Mouse (Mus musculus) midbrain, embryonic 14.5 days (tissue): ENCODE results near the gene Lhb. TPM values are rescaled to one million over a fixed set of nuclear protein-coding genes. Genes with fewer than 3 reads are reported as not detected.

Experiments
- ATAC-seq: fragments of 200-750 bp; cut with Nextera tagmentation; 2 replicates; pipeline ENCODE4 v1.8.0; 2017; ENCODE audit warnings: moderate number of reproducible peaks, moderate library complexity; ENCODE audit not compliant: low FRiP score, low TSS enrichment
- DNase-seq: peaks from one replicate; pipeline ENCODE4 v3.0.0-alpha.2; 2015
- H3K27ac ChIP-seq: fragments of 300-500 bp; sonication (generic); replicated peaks from 2 replicates; pipeline ENCODE4 v1.5.1; 2014; ENCODE audit warnings: mild to moderate bottlenecking, low read depth, low read length, moderate library complexity
- H3K27me3 ChIP-seq: fragments of 300-500 bp; sonication (generic); 2 replicates; pipeline ENCODE4 v1.6.1; 2014; ENCODE audit warnings: low read length, control low read depth, mixed read lengths; ENCODE audit not compliant: control insufficient read depth, insufficient read depth
- H3K36me3 ChIP-seq: fragments of 300-500 bp; sonication (generic); 2 replicates; pipeline ENCODE4 v1.6.1; 2014; ENCODE audit warnings: low read length, control low read depth; ENCODE audit not compliant: control insufficient read depth, insufficient read depth
- H3K4me1 ChIP-seq: fragments of 300-500 bp; sonication (generic); 2 replicates; pipeline ENCODE4 v1.6.1; 2014; ENCODE audit warnings: mild to moderate bottlenecking, antibody characterized with exemption, low read length, control low read depth; ENCODE audit not compliant: control insufficient read depth, insufficient read depth
- H3K4me2 ChIP-seq: fragments of 300-500 bp; sonication (generic); 2 replicates; pipeline ENCODE4 v1.6.1; 2014; ENCODE audit warnings: mild to moderate bottlenecking, low read length, moderate library complexity
- H3K4me3 ChIP-seq: fragments of 300-500 bp; sonication (generic); replicated peaks from 2 replicates; pipeline ENCODE4 v1.5.1; 2014; ENCODE audit warnings: low read depth, low read length
- H3K9ac ChIP-seq: fragments of 300-500 bp; sonication (generic); replicated peaks from 2 replicates; pipeline ENCODE4 v1.6.1; 2014; ENCODE audit warnings: mild to moderate bottlenecking, low read length, moderate library complexity
- H3K9me3 ChIP-seq: fragments of 300-500 bp; sonication (generic); 2 replicates; pipeline ENCODE4 v1.6.1; 2016; ENCODE audit warnings: low read length, control low read depth, mixed read lengths; ENCODE audit not compliant: control insufficient read depth
- WGBS: fragments of 180-500 bp; shearing (Covaris S2); extraction: QIAGEN DNeasy Blood & Tissue Kit; methylation state at CpG from one replicate; pipeline ENCODE4 v1.1.7; 2014; 5-methylcytosine and 5-hydroxymethylcytosine counted together
- polyA plus RNA-seq: library from polyadenylated mRNA; unstranded; fragments of >200 nt; fragmentation: Nextera tagmentation; extraction: Ambion mirVana; gene quantifications from 2 replicates; pipeline ENCODE4 v1.2.1, GENCODE M21; 2014

Lhb gene
- polyA plus RNA-seq, 1 experiment from 2014 or later: 0.34 TPM

DNA sequence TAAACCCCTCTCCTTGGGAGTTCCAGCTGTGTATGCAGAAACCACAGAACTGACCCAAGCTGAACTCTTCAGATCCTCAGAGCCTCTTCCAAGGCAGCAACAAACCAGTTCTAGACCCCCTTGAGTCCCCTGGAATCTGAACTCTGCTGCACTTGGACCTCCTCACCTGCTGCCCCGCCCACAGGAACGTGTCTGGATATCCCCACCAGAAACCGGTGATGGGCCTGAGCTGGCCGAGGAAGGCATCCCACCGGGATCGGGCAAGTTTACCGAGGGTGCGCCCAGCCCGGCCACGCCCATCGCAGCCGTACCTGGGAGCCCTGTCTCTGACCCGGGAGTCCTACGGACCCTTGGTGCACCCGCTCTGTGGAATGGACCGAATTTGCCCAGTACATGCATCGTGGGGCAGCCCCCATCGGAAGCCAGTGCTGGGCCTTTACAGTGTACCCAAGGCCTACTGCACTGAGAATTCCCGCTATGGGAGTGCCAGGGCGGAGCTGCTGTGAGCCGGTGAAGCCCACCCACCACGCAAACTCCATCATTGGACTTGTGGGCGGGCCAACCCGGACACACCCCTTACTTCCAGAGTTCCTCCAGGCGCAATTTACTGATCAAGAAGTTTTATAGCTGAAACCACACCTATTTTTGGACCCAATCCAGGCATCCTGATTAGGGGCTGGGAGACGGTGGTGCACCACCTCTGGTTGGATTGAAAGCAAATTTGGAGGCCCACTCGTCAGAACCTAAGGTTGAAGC is 583 bp upstream of the Lhb start:
- Histone ChIP-seq H3K9me3 (no peaks in the 10 kb centered on the region), H3K36me3 (peaks cover 45% of the 10 kb centered on the region), H3K9ac (no peak overlapping the region), H3K27me3 (peaks cover 51% of the 10 kb centered on the region), H3K27ac (no peak overlapping the region), H3K4me3 (no peak overlapping the region), H3K4me1 (no peaks in the 10 kb centered on the region), H3K4me2 (no peak overlapping the region)
- 16% methylated on average over 27 of the region's 27 CpGs for WGBS
- no peak for DNase-seq
- no peak for ATAC-seq

GRCm38 (mm10) chr7:45421194-45421593 is 574 bp downstream of the Lhb start:
- Histone ChIP-seq H3K4me3 (no peak overlapping the region), H3K36me3 (peaks cover 55% of the 10 kb centered on the region), H3K27ac (no peak overlapping the region), H3K4me1 (no peaks in the 10 kb centered on the region), H3K9ac (no peak overlapping the region), H3K4me2 (no peak overlapping the region), H3K27me3 (peaks cover 39% of the 10 kb centered on the region), H3K9me3 (no peaks in the 10 kb centered on the region)
- 90% methylated on average over 14 of the region's 14 CpGs for WGBS
- ATAC-seq: no peak
- no peak for DNase-seq

GRCm38 (mm10) chr7:45426556-45426955 is 5.9 kb downstream of the Lhb start:
- Histone ChIP-seq H3K27ac (no peak overlapping the region), H3K9me3 (no peaks in the 10 kb centered on the region), H3K4me1 (no peaks in the 10 kb centered on the region), H3K27me3 (no peaks in the 10 kb centered on the region), H3K4me3 (no peak overlapping the region), H3K36me3 (peaks cover 92% of the 10 kb centered on the region), H3K4me2 (no peak overlapping the region), H3K9ac (no peak overlapping the region)
- WGBS: 94% methylated on average over 8 of the region's 8 CpGs
- no peak for DNase-seq
- no peak for ATAC-seq

- Histone ChIP-seq H3K4me1 (peaks cover 30% of the 10 kb centered on the region), H3K9me3 (no peaks in the 10 kb centered on the region), H3K36me3 (peaks cover 32% of the 10 kb centered on the region), H3K27ac (peak overlapping the region; percentile 92), H3K4me3 (peak overlapping the region; percentile 70), H3K27me3 (no peaks in the 10 kb centered on the region), H3K4me2 (peak overlapping the region; percentile 64), H3K9ac (peak overlapping the region; percentile 58)
- ATAC-seq (no peak), DNase-seq (no peak)
- WGBS: 2% methylated on average over 7 of the region's 7 CpGs
These were observed 13.2 kb downstream of the Lhb start for GRCm38 (mm10) chr7:45433835-45434202.

DNA sequence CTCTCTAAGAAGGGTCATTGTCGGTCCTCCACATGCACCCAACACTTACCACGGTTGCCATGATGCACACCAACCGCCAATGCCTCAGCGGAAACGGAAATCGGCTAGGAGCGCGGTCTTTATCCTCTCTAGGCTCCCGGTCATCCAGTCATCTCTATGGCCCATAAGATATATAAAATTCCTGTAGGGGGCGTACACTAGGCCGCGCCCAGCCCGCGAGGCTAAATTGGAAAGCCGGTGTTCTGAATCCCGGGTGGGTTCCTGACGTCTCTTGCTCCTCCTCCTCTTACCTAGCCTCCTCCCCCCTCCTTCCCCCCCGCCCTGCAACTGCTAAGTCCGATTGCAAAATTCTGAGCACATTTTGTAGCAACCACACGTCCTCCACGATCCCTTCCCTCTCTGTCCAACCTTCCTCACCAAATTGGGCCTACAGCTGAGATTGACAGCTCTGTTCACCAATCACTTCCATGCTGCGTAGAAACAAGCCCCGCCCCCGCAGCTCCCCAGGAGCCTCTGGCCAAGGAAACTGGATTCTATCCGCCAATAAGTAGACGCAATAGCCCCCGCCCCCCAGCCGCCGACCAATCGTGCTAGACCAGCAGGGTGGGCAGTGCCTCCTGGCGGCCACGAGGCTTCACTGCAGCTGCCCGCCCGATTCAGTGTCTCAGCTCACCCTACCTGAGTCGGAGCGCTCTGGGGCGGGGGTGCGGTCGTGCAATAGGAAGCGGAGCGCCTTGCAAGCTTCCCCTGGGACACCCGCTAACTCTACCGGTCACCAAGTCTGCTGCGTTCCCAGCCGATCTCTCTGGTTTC is 13.8 kb downstream of the Lhb start, which contains the start of gene Gys1:
Gene Gys1, plus strand, starts transcription at position 642 of the 813 bp plus-strand sequence.
- DNase-seq (peak; percentile 100), ATAC-seq (peak; percentile 97)
- H3K36me3 ChIP-seq: peaks cover 26% of the 10 kb centered on the region
- peak within 1 kb of the TSS; percentile 59 for H3K9ac ChIP-seq
- H3K27me3 ChIP-seq: no peaks in the 10 kb centered on the region
- no peaks in the 10 kb centered on the region for H3K9me3 ChIP-seq
- H3K27ac ChIP-seq: peak within 1 kb of the TSS; percentile 92
- H3K4me1 ChIP-seq: peaks cover 30% of the 10 kb centered on the region
- H3K4me2 ChIP-seq: peak within 1 kb of the TSS; percentile 75
- peak within 1 kb of the TSS; percentile 70 for H3K4me3 ChIP-seq
- WGBS: under 1% methylated on average over 45 of the region's 45 CpGs

- peaks cover 20% of the 10 kb centered on the region for H3K36me3 ChIP-seq
- peak; percentile 46 for DNase-seq
- peak overlapping the region; percentile 75 for H3K4me2 ChIP-seq
- 0 out of 2 replicates have a peak, but pooled peaks have one; percentile 14 for ATAC-seq
- peak overlapping the region; percentile 70 for H3K4me3 ChIP-seq
- H3K27ac ChIP-seq: peak overlapping the region; percentile 50
- no peaks in the 10 kb centered on the region for H3K27me3 ChIP-seq
- no peaks in the 10 kb centered on the region for H3K9me3 ChIP-seq
- H3K9ac ChIP-seq: peak overlapping the region; percentile 59
- 2% methylated on average over 16 of the region's 16 CpGs for WGBS
- peaks cover 30% of the 10 kb centered on the region for H3K4me1 ChIP-seq
These were observed 14.4 kb downstream of the Lhb start for GRCm38 (mm10) chr7:45435038-45435437.

- no peak overlapping the region for H3K4me2 ChIP-seq
- no peak overlapping the region for H3K4me3 ChIP-seq
- 94% methylated on average over 5 of the region's 5 CpGs for WGBS
- peaks cover 30% of the 10 kb centered on the region for H3K4me1 ChIP-seq
- H3K27me3 ChIP-seq: no peaks in the 10 kb centered on the region
- H3K36me3 ChIP-seq: peaks cover 12% of the 10 kb centered on the region
- DNase-seq (no peak), ATAC-seq (no peak)
- no peak overlapping the region for H3K27ac ChIP-seq
- no peak overlapping the region for H3K9ac ChIP-seq
- no peaks in the 10 kb centered on the region for H3K9me3 ChIP-seq
These were observed 15.8 kb downstream of the Lhb start for GRCm38 (mm10) chr7:45436444-45436843.

DNA sequence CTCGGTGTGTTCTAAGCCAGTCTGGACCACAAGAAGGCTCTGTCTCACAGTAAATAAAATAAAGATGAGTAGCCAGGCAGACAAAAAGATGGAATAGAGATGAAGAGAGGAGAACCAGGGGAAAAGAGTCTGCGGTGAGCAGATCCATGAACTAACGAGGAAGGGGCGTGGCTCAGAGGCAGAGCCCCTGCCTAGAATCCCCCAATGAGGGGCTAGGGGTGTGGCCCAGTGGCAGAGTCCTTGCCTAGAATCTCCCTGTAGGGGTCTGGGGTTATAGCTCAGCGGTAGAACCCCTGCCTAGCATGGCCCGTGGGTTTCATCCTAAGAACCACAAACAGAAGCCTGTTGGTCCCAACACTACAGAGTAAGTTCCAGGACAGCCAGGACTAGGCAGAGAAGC is 16.4 kb downstream of the Lhb start:
- no peaks in the 10 kb centered on the region for H3K9me3 ChIP-seq
- WGBS: 40% methylated on average over 6 of the region's 6 CpGs
- no peak for ATAC-seq
- DNase-seq: no peak
- H3K36me3 ChIP-seq: peaks cover 11% of the 10 kb centered on the region
- H3K4me3 ChIP-seq: no peak overlapping the region
- H3K27ac ChIP-seq: no peak overlapping the region
- H3K9ac ChIP-seq: no peak overlapping the region
- no peaks in the 10 kb centered on the region for H3K27me3 ChIP-seq
- no peak overlapping the region for H3K4me2 ChIP-seq
- peaks cover 30% of the 10 kb centered on the region for H3K4me1 ChIP-seq
